Mouse (Mus musculus) ES-Bruce4 (cell line): ENCODE measurements around the gene Cemip. TPM values are rescaled to one million over a fixed set of nuclear protein-coding genes. Genes with fewer than 3 reads are reported as not detected.
"Not testable (repeated sequence)": the region's sequence is repeated elsewhere in the genome, so short reads cannot be mapped to it uniquely, and the experiment has no call there.

Experiments
- H3K27ac ChIP-seq: 2 replicates; pipeline ENCODE4 v1.5.1; 2012; ENCODE audit warnings: low read length, inconsistent platforms; ENCODE audit not compliant: insufficient read depth
- H3K27me3 ChIP-seq: 2 replicates; pipeline ENCODE4 v1.6.1; 2012; ENCODE audit warnings: mild to moderate bottlenecking, low read length, inconsistent platforms; ENCODE audit not compliant: control insufficient read depth, poor library complexity, insufficient read depth, severe bottlenecking
- H3K36me3 ChIP-seq: 2 replicates; pipeline ENCODE4 v1.6.1; 2012; ENCODE audit warnings: inconsistent platforms, mild to moderate bottlenecking, low read length, moderate library complexity; ENCODE audit not compliant: control insufficient read depth, poor library complexity, insufficient read depth, severe bottlenecking
- H3K4me1 ChIP-seq: one replicate; pipeline ENCODE4 v1.8.1; 2011; ENCODE audit warnings: low read length; ENCODE audit not compliant: control insufficient read depth, insufficient read depth
- H3K4me3 ChIP-seq: 2 replicates; pipeline ENCODE4 v1.5.1; 2011; ENCODE audit warnings: low read depth, mild to moderate bottlenecking, low read length
- H3K9ac ChIP-seq: 2 replicates; pipeline ENCODE4 v1.6.1; 2012; ENCODE audit warnings: low read depth, mild to moderate bottlenecking, inconsistent platforms; ENCODE audit not compliant: poor library complexity, severe bottlenecking
- H3K9me3 ChIP-seq: replicated peaks from 2 replicates; pipeline ENCODE4 v1.6.1; 2012; ENCODE audit warnings: mild to moderate bottlenecking, low read length, inconsistent platforms; ENCODE audit not compliant: control insufficient read depth, poor library complexity, insufficient read depth, severe bottlenecking
- CTCF ChIP-seq: IDR thresholded peaks from one replicate; pipeline ENCODE4 v1.8.1; 2011; ENCODE audit warnings: low read depth, low read length
- EP300 ChIP-seq: IDR thresholded peaks from 2 replicates; pipeline ENCODE4 v1.6.1; 2011; ENCODE audit warnings: low read depth, low read length; ENCODE audit not compliant: insufficient read depth
- POLR2A ChIP-seq: IDR thresholded peaks from one replicate; pipeline ENCODE4 v1.8.1; 2011; ENCODE audit warnings: low read length; ENCODE audit not compliant: insufficient read depth
- polyA plus RNA-seq: library from polyadenylated mRNA; stranded (reverse); fragments of >200 nt; gene quantifications from 2 replicates; pipeline ENCODE4 v1.2.4, GENCODE M21; 2011; ENCODE audit warnings: low read depth; ENCODE audit not compliant: missing spikeins, insufficient read depth, insufficient read length

Cemip gene
- 0.43 and 0.72 TPM in 2 replicates for polyA plus RNA-seq

DNA sequence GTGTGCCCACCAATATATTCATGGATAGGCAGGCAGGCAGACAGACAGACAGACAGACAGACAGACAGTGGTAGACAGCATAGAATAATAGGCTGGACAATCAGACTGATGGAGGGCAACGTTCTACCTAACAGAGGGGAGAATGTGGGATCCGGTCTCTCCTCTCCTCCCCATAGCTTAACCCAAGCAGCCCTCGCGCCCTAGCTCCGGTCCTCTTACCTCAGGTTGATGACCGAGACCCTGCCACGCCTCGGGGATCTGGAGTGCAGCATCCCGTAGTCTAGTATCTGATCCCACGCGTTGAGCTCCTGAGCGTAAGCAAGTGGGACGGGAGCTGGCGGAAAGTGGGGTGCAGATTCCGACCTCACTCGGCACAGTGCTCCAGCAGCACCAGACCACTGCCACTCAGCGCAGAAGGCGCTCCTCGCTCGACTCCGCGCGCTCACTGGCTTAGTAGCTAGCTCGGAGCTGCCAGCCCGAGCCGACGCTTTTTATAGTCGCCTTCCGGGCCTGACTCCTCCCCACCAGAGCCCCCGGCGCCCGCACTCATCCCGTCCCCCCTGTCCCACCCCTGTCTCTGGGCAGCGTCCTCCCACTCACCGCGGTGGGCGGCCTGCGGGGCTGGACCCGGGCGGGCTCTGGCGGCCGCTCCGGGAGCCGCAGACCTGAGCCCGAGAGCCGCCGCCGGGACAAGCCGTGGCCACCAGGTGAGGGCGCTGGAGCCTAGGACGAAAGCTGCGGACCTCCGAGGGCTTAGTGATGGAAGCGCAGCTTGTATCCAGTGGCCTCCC, at the start of gene Cemip:
Gene Cemip (minus strand): TSS at position 464 of the 791 bp plus-strand sequence.
- no peak for TF ChIP-seq EP300
- no peak for TF ChIP-seq POLR2A
- peak; percentile 79 for TF ChIP-seq CTCF
- H3K9ac ChIP-seq, result peak within 1 kb of the TSS; percentile 42
- H3K9me3 ChIP-seq, result no peaks in the 10 kb centered on the region
- H3K4me3 ChIP-seq, result peak within 1 kb of the TSS; percentile 53
- H3K4me1 ChIP-seq, result no peaks in the 10 kb centered on the region
- H3K36me3 ChIP-seq, result no peaks in the 10 kb centered on the region
- H3K27ac ChIP-seq, result no peak within 1 kb of the TSS
- peaks cover 2% of the 10 kb centered on the region; the same call in 1 of the 2 replicates for H3K27me3 ChIP-seq

DNA sequence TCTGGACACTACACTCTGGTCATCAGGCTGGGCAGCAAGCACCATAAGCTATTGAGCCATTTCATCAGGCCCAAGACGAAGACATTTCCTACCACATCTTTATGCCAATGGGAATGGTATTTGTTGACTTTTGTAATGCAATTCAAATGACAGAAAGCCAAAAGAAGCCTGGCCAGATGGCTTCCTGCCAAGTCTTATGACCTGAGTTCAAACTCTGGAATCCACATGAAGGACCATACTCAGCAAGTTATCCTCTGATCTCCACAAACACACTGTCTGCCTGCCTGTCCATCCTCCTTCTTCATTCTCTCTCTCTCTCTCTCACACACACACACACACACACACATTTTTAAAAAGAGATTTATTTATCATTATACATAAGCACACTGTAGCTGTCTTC, 46.4 kb upstream of the Cemip start:
- Histone ChIP-seq H3K9ac (no peak overlapping the region), H3K27ac (no peak overlapping the region), H3K36me3 (no peaks in the 10 kb centered on the region), H3K4me1 (no peaks in the 10 kb centered on the region), H3K27me3 (no peaks in the 10 kb centered on the region), H3K9me3 (no peaks in the 10 kb centered on the region), H3K4me3 (no peak overlapping the region)
- TF ChIP-seq CTCF (no peak), POLR2A (no peak), EP300 (no peak)

- H3K4me1 ChIP-seq, result no peaks in the 10 kb centered on the region
- H3K27ac ChIP-seq, result no peak overlapping the region
- H3K9ac ChIP-seq, result no peak overlapping the region
- H3K36me3 ChIP-seq, result no peaks in the 10 kb centered on the region
- no peaks in the 10 kb centered on the region for H3K27me3 ChIP-seq
- no peaks in the 10 kb centered on the region for H3K9me3 ChIP-seq
- TF ChIP-seq EP300, result no peak
- TF ChIP-seq CTCF, result no peak
- TF ChIP-seq POLR2A, result no peak
- no peak overlapping the region for H3K4me3 ChIP-seq
These were observed 45.4 kb upstream of the Cemip start for GRCm38 (mm10) chr7:84131736-84132135.

DNA sequence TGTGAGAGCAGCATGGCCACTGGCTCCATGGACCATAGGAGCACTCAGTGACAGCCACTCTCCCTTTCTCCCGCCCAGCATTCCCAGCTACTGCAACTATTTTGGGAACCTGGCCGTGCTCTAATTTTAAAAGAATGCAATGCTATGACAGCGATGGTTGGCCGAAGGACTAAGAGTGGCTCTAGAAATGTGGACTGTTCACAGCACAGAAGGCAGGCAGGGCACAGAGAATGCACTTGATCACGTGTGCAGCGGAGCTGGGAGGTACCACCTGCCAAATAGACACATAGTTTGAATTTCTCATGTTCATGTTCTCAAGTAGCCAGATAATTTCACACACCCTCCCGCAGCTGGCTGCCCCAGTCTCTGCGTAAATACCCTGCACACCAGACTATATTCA, 42.4 kb upstream of the Cemip start:
- no peak overlapping the region for H3K4me3 ChIP-seq
- TF ChIP-seq EP300 (no peak), POLR2A (no peak), CTCF (no peak)
- no peaks in the 10 kb centered on the region for H3K36me3 ChIP-seq
- no peaks in the 10 kb centered on the region for H3K9me3 ChIP-seq
- H3K27me3 ChIP-seq, result no peaks in the 10 kb centered on the region
- H3K27ac ChIP-seq, result no peak overlapping the region
- H3K4me1 ChIP-seq, result no peaks in the 10 kb centered on the region
- H3K9ac ChIP-seq, result no peak overlapping the region

DNA sequence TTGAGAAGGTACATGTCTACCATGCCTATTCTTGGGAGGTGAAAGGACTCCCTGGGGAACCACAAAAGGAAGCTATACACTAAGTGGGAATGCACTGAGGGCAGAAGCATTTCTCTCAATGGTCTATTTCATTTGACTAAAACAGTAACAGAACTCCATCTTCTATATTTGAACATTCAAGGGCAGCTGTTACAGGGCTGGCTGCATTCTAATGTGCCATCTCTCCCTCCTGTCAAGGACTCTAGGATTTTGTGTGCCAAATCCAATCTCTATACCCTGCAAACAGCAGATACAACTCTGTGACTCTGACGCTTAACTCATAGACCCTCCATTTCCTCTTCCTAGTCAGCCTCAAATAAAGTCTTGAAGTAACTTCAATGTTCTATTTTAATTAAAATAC, 39.4 kb upstream of the Cemip start:
- no peak overlapping the region for H3K9ac ChIP-seq
- H3K27ac ChIP-seq, result no peak overlapping the region
- no peak overlapping the region for H3K4me3 ChIP-seq
- no peaks in the 10 kb centered on the region for H3K9me3 ChIP-seq
- H3K36me3 ChIP-seq, result no peaks in the 10 kb centered on the region
- TF ChIP-seq CTCF, result no peak
- TF ChIP-seq POLR2A, result no peak
- no peak for TF ChIP-seq EP300
- no peaks in the 10 kb centered on the region for H3K4me1 ChIP-seq
- no peaks in the 10 kb centered on the region for H3K27me3 ChIP-seq

- H3K27me3 ChIP-seq, H3K9me3 ChIP-seq, H3K4me3 ChIP-seq, H3K9ac ChIP-seq, H3K4me1 ChIP-seq, H3K36me3 ChIP-seq, H3K27ac ChIP-seq: not testable (repeated sequence)
These were observed 37.3 kb upstream of the Cemip start for GRCm38 (mm10) chr7:84123651-84124050.
